Mouse (Mus musculus): ENCODE data around the gene Brd2. TPM values are rescaled to one million over a fixed set of nuclear protein-coding genes. Genes with fewer than 3 reads are reported as not detected.

Brd2 gene
- polyA plus RNA-seq, 2 experiments = 121 to 197 TPM

DNA sequence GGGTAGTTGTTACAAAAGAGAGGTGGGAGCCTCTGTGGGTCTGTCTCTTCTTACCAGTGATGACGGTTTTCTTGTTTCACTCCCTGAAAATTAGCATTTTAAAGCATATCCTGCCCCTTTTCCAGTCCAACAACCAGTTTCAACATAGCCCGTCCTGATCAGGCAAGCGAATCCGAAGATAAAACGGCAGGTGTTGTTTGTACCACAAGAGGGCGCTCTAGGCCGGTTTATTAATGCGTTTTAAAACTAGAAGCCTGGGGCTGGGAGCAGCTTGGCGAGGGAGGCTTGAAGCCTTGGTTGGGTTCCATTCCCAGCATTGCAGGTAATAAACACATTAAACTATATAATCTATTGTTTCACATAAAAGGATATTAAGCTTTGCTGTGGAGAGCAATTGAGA is 44.9 kb downstream of the Brd2 start:
- WGBS = 1% methylated on average over 9 of the region's 9 CpGs
- DNase-seq (ENCODE audit: low spot score) = peak; percentile 85
- ATAC-seq (ENCODE audit: low FRiP score, low read depth) = no peak
- H3K4me3 ChIP-seq (replicated peaks; ENCODE audit: low read length) = no peak overlapping the region
- H3K36me3 ChIP-seq (ENCODE audit: control insufficient read depth, insufficient read depth, low read length) = no peaks in the 10 kb centered on the region
- no peak for TF ChIP-seq POLR2A (IDR thresholded peaks at IDR 0.05; ENCODE audit: borderline replicate concordance, extremely low read depth, insufficient read depth, insufficient read length)
- H3K9me3 ChIP-seq (ENCODE audit: control insufficient read depth, low read length) = no peaks in the 10 kb centered on the region
- peaks cover 19% of the 10 kb centered on the region for H3K27me3 ChIP-seq (ENCODE audit: control insufficient read depth, insufficient read depth, low read length)
- no peak overlapping the region for H3K27ac ChIP-seq (replicated peaks; ENCODE audit: low read depth, low read length)
- H3K4me2 ChIP-seq (replicated peaks; ENCODE audit: low read depth, low read length, severe bottlenecking) = no peak overlapping the region
- H3K9ac ChIP-seq (ENCODE audit: low read depth, low read length, severe bottlenecking) = no peak overlapping the region
- no peaks in the 10 kb centered on the region; the same call in 1 of the 2 replicates for H3K4me1 ChIP-seq (ENCODE audit: control insufficient read depth, insufficient read depth, low read length)

- ATAC-seq (ENCODE audit: low FRiP score, low read depth) = no peak
- no peak overlapping the region for H3K9ac ChIP-seq (ENCODE audit: low read depth, low read length, severe bottlenecking)
- WGBS = 38% methylated on average over 7 of the region's 7 CpGs
- H3K36me3 ChIP-seq (ENCODE audit: control insufficient read depth, insufficient read depth, low read length) = no peaks in the 10 kb centered on the region
- peak; percentile 66 for DNase-seq (ENCODE audit: low spot score)
- no peak overlapping the region for H3K27ac ChIP-seq (replicated peaks; ENCODE audit: low read depth, low read length)
- H3K9me3 ChIP-seq (ENCODE audit: control insufficient read depth, low read length) = no peaks in the 10 kb centered on the region
- H3K4me3 ChIP-seq (replicated peaks; ENCODE audit: low read length) = no peak overlapping the region
- no peak for TF ChIP-seq POLR2A (IDR thresholded peaks at IDR 0.05; ENCODE audit: borderline replicate concordance, extremely low read depth, insufficient read depth, insufficient read length)
- H3K4me1 ChIP-seq (ENCODE audit: control insufficient read depth, insufficient read depth, low read length) = no peaks in the 10 kb centered on the region; the same call in 1 of the 2 replicates
- H3K27me3 ChIP-seq (ENCODE audit: control insufficient read depth, insufficient read depth, low read length) = peaks cover 19% of the 10 kb centered on the region
- no peak overlapping the region for H3K4me2 ChIP-seq (replicated peaks; ENCODE audit: low read depth, low read length, severe bottlenecking)
Measured at GRCm38 (mm10) chr17:34075271-34075670, 47.2 kb downstream of the Brd2 start.

GRCm38 (mm10) chr17:34072091-34072490 is 50.3 kb downstream of the Brd2 start:
- H3K27me3 ChIP-seq (ENCODE audit: control insufficient read depth, insufficient read depth, low read length) = peaks cover 15% of the 10 kb centered on the region
- no peaks in the 10 kb centered on the region for H3K9me3 ChIP-seq (ENCODE audit: control insufficient read depth, low read length)
- no peak overlapping the region for H3K4me3 ChIP-seq (replicated peaks; ENCODE audit: low read length)
- no peak overlapping the region for H3K4me2 ChIP-seq (replicated peaks; ENCODE audit: low read depth, low read length, severe bottlenecking)
- DNase-seq (ENCODE audit: low spot score) (no peak), ATAC-seq (ENCODE audit: low FRiP score, low read depth) (no peak)
- TF ChIP-seq POLR2A (IDR thresholded peaks at IDR 0.05; ENCODE audit: borderline replicate concordance, extremely low read depth, insufficient read depth, insufficient read length) = no peak
- H3K27ac ChIP-seq (replicated peaks; ENCODE audit: low read depth, low read length) = no peak overlapping the region
- no peaks in the 10 kb centered on the region for H3K36me3 ChIP-seq (ENCODE audit: control insufficient read depth, insufficient read depth, low read length)
- no peaks in the 10 kb centered on the region; the same call in 1 of the 2 replicates for H3K4me1 ChIP-seq (ENCODE audit: control insufficient read depth, insufficient read depth, low read length)
- H3K9ac ChIP-seq (ENCODE audit: low read depth, low read length, severe bottlenecking) = no peak overlapping the region
- WGBS = 72% methylated on average over 5 of the region's 5 CpGs

GRCm38 (mm10) chr17:34068864-34069263 is 53.6 kb downstream of the Brd2 start:
- DNase-seq (ENCODE audit: low spot score) = no peak
- TF ChIP-seq POLR2A (IDR thresholded peaks at IDR 0.05; ENCODE audit: borderline replicate concordance, extremely low read depth, insufficient read depth, insufficient read length) = no peak

More at GRCm38 (mm10) chr17:34068864-34069263, 53.6 kb downstream of the Brd2 start:
- Histone ChIP-seq H3K27me3 (ENCODE audit: control insufficient read depth, insufficient read depth, low read length) (no peaks in the 10 kb centered on the region), H3K4me3 (replicated peaks; ENCODE audit: low read length) (no peak overlapping the region), H3K27ac (replicated peaks; ENCODE audit: low read depth, low read length) (no peak overlapping the region), H3K4me1 (ENCODE audit: control insufficient read depth, insufficient read depth, low read length) (no peaks in the 10 kb centered on the region), H3K9ac (ENCODE audit: low read depth, low read length, severe bottlenecking) (no peak overlapping the region), H3K4me2 (replicated peaks; ENCODE audit: low read depth, low read length, severe bottlenecking) (no peak overlapping the region), H3K36me3 (ENCODE audit: control insufficient read depth, insufficient read depth, low read length) (no peaks in the 10 kb centered on the region), H3K9me3 (ENCODE audit: control insufficient read depth, low read length) (no peaks in the 10 kb centered on the region)
- ATAC-seq (ENCODE audit: low FRiP score, low read depth) = no peak
- WGBS = 52% methylated on average over 3 of the region's 3 CpGs

Other genes starting within 250 kb of the Brd2 start
Only the 30 nearest of the 32 such genes appear.
- gene Kifc1, start 232.0 kb downstream of the Brd2 start, polyA plus RNA-seq (2012; rRNA removed) = 58.8 and 60.6 TPM in 2 replicates
- gene Kifc1, start 232.0 kb downstream of the Brd2 start, polyA plus RNA-seq (2014; fragmentation: Nextera tagmentation; extraction: Ambion mirVana) = 6.2 and 6.7 TPM in 2 replicates
- 0.34 and 0.49 TPM in 2 replicates for gene Platr17, start 217.5 kb downstream of the Brd2 start, polyA plus RNA-seq (2012; rRNA removed)
- gene Platr17, start 217.5 kb downstream of the Brd2 start, polyA plus RNA-seq (2014; fragmentation: Nextera tagmentation; extraction: Ambion mirVana) = 0.32 and 0.40 TPM in 2 replicates
- 46.1 and 53.6 TPM in 2 replicates for gene Daxx, start 213.2 kb downstream of the Brd2 start, polyA plus RNA-seq (2012; rRNA removed)
- gene Daxx, start 213.2 kb downstream of the Brd2 start, polyA plus RNA-seq (2014; fragmentation: Nextera tagmentation; extraction: Ambion mirVana) = 40.5 and 44.1 TPM in 2 replicates
- 18.7 and 23.8 TPM in 2 replicates for gene Tapbp, start 206.7 kb downstream of the Brd2 start, polyA plus RNA-seq (2012; rRNA removed)
- gene Tapbp, start 206.7 kb downstream of the Brd2 start, polyA plus RNA-seq (2014; fragmentation: Nextera tagmentation; extraction: Ambion mirVana) = 28.9 and 30.5 TPM in 2 replicates
- 27.9 and 34.0 TPM in 2 replicates for gene Zbtb22, start 206.7 kb downstream of the Brd2 start, polyA plus RNA-seq (2012; rRNA removed)
- gene Zbtb22, start 206.7 kb downstream of the Brd2 start, polyA plus RNA-seq (2014; fragmentation: Nextera tagmentation; extraction: Ambion mirVana) = 10.1 and 10.8 TPM in 2 replicates
- gene Rgl2, start 193.1 kb downstream of the Brd2 start, polyA plus RNA-seq (2012; rRNA removed) = 193 and 265 TPM in 2 replicates
- gene Rgl2, start 193.1 kb downstream of the Brd2 start, polyA plus RNA-seq (2014; fragmentation: Nextera tagmentation; extraction: Ambion mirVana) = 48.7 and 51.8 TPM in 2 replicates
- gene Pfdn6, start 182.3 kb downstream of the Brd2 start, polyA plus RNA-seq (2012; rRNA removed) = 53.6 and 104 TPM in 2 replicates
- gene Pfdn6, start 182.3 kb downstream of the Brd2 start, polyA plus RNA-seq (2014; fragmentation: Nextera tagmentation; extraction: Ambion mirVana) = 135 and 142 TPM in 2 replicates
- 30.5 and 30.9 TPM in 2 replicates for gene Wdr46, start 182.0 kb downstream of the Brd2 start, polyA plus RNA-seq (2012; rRNA removed)
- gene Wdr46, start 182.0 kb downstream of the Brd2 start, polyA plus RNA-seq (2014; fragmentation: Nextera tagmentation; extraction: Ambion mirVana) = 21.6 and 25.0 TPM in 2 replicates
- 7.7 and 9.3 TPM in 2 replicates for gene B3galt4, start 171.1 kb downstream of the Brd2 start, polyA plus RNA-seq (2012; rRNA removed)
- gene B3galt4, start 171.1 kb downstream of the Brd2 start, polyA plus RNA-seq (2014; fragmentation: Nextera tagmentation; extraction: Ambion mirVana) = 4.0 and 6.6 TPM in 2 replicates
- gene Vps52, start 166.8 kb downstream of the Brd2 start, polyA plus RNA-seq (2012; rRNA removed) = 48.8 and 62.7 TPM in 2 replicates
- gene Vps52, start 166.8 kb downstream of the Brd2 start, polyA plus RNA-seq (2014; fragmentation: Nextera tagmentation; extraction: Ambion mirVana) = 38.6 and 43.4 TPM in 2 replicates
- gene Rps18, start 166.6 kb downstream of the Brd2 start, polyA plus RNA-seq (2012; rRNA removed) = 1,284 and 1,402 TPM in 2 replicates
- gene Rps18, start 166.6 kb downstream of the Brd2 start, polyA plus RNA-seq (2014; fragmentation: Nextera tagmentation; extraction: Ambion mirVana) = 2,129 and 2,245 TPM in 2 replicates
- 27.0 and 31.5 TPM in 2 replicates for gene H2-K1, start 122.3 kb downstream of the Brd2 start, polyA plus RNA-seq (2012; rRNA removed)
- 17.7 and 25.5 TPM in 2 replicates for gene H2-K1, start 122.3 kb downstream of the Brd2 start, polyA plus RNA-seq (2014; fragmentation: Nextera tagmentation; extraction: Ambion mirVana)
- gene Ring1, start 98.0 kb downstream of the Brd2 start, polyA plus RNA-seq (2012; rRNA removed) = 54.0 and 81.7 TPM in 2 replicates
- gene Ring1, start 98.0 kb downstream of the Brd2 start, polyA plus RNA-seq (2014; fragmentation: Nextera tagmentation; extraction: Ambion mirVana) = 7.0 and 8.4 TPM in 2 replicates
- gene H2-Ke6, start 94.6 kb downstream of the Brd2 start, polyA plus RNA-seq (2012; rRNA removed) = 104 and 109 TPM in 2 replicates
- gene H2-Ke6, start 94.6 kb downstream of the Brd2 start, polyA plus RNA-seq (2014; fragmentation: Nextera tagmentation; extraction: Ambion mirVana) = 46.4 and 48.1 TPM in 2 replicates
- 197 and 283 TPM in 2 replicates for gene Slc39a7, start 91.0 kb downstream of the Brd2 start, polyA plus RNA-seq (2012; rRNA removed)
- gene Slc39a7, start 91.0 kb downstream of the Brd2 start, polyA plus RNA-seq (2014; fragmentation: Nextera tagmentation; extraction: Ambion mirVana) = 132 and 133 TPM in 2 replicates
- gene Rxrb, start 90.8 kb downstream of the Brd2 start, polyA plus RNA-seq (2012; rRNA removed) = 83.2 and 98.9 TPM in 2 replicates
- gene Rxrb, start 90.8 kb downstream of the Brd2 start, polyA plus RNA-seq (2014; fragmentation: Nextera tagmentation; extraction: Ambion mirVana) = 29.2 and 33.6 TPM in 2 replicates
- gene Col11a2, start 83.2 kb downstream of the Brd2 start, polyA plus RNA-seq (2012; rRNA removed) = 201 and 242 TPM in 2 replicates
- gene Col11a2, start 83.2 kb downstream of the Brd2 start, polyA plus RNA-seq (2014; fragmentation: Nextera tagmentation; extraction: Ambion mirVana) = 71.6 and 72.1 TPM in 2 replicates
- gene H2-Oa, start 30.3 kb downstream of the Brd2 start, polyA plus RNA-seq (2012; rRNA removed) = 1.0 and 1.7 TPM in 2 replicates
- gene H2-Oa, start 30.3 kb downstream of the Brd2 start, polyA plus RNA-seq (2014; fragmentation: Nextera tagmentation; extraction: Ambion mirVana) = 0.70 and 0.85 TPM in 2 replicates
- 13.1 and 20.2 TPM in 2 replicates for gene H2-DMa, start 3.1 kb downstream of the Brd2 start, polyA plus RNA-seq (2012; rRNA removed)
- 16.8 and 19.0 TPM in 2 replicates for gene H2-DMa, start 3.1 kb downstream of the Brd2 start, polyA plus RNA-seq (2014; fragmentation: Nextera tagmentation; extraction: Ambion mirVana)
- 0.31 and 0.54 TPM in 2 replicates for gene H2-DMb2, start 20.7 kb upstream of the Brd2 start, polyA plus RNA-seq (2012; rRNA removed)
- 0.23 and 0.36 TPM in 2 replicates for gene H2-DMb2, start 20.7 kb upstream of the Brd2 start, polyA plus RNA-seq (2014; fragmentation: Nextera tagmentation; extraction: Ambion mirVana)
- 4.2 and 6.9 TPM in 2 replicates for gene H2-DMb1, start 30.4 kb upstream of the Brd2 start, polyA plus RNA-seq (2012; rRNA removed)
- gene H2-DMb1, start 30.4 kb upstream of the Brd2 start, polyA plus RNA-seq (2014; fragmentation: Nextera tagmentation; extraction: Ambion mirVana) = 2.4 and 2.7 TPM in 2 replicates
- gene Tap1, start 64.9 kb upstream of the Brd2 start, polyA plus RNA-seq (2012; rRNA removed) = 11.0 and 12.1 TPM in 2 replicates
- 11.2 and 14.2 TPM in 2 replicates for gene Tap1, start 64.9 kb upstream of the Brd2 start, polyA plus RNA-seq (2014; fragmentation: Nextera tagmentation; extraction: Ambion mirVana)
- gene Psmb9, start 65.1 kb upstream of the Brd2 start, polyA plus RNA-seq (2012; rRNA removed) = 2.2 and 3.7 TPM in 2 replicates
- gene Psmb9, start 65.1 kb upstream of the Brd2 start, polyA plus RNA-seq (2014; fragmentation: Nextera tagmentation; extraction: Ambion mirVana) = 3.4 and 3.9 TPM in 2 replicates
- 6.8 and 7.3 TPM in 2 replicates for gene Psmb8, start 75.1 kb upstream of the Brd2 start, polyA plus RNA-seq (2012; rRNA removed)
- 9.2 and 9.4 TPM in 2 replicates for gene Psmb8, start 75.1 kb upstream of the Brd2 start, polyA plus RNA-seq (2014; fragmentation: Nextera tagmentation; extraction: Ambion mirVana)
- gene Tap2, start 80.9 kb upstream of the Brd2 start, polyA plus RNA-seq (2012; rRNA removed) = 2.9 and 3.0 TPM in 2 replicates
- 2.3 and 2.4 TPM in 2 replicates for gene Tap2, start 80.9 kb upstream of the Brd2 start, polyA plus RNA-seq (2014; fragmentation: Nextera tagmentation; extraction: Ambion mirVana)
- gene H2-Ob, start 116.3 kb upstream of the Brd2 start, polyA plus RNA-seq (2012; rRNA removed) = 0.06 and 0.23 TPM in 2 replicates
- 0.11 TPM in 1 of 2 replicates, not detected in the other for gene H2-Ob, start 116.3 kb upstream of the Brd2 start, polyA plus RNA-seq (2014; fragmentation: Nextera tagmentation; extraction: Ambion mirVana)
- 4.8 and 5.6 TPM in 2 replicates for gene H2-Ab1, start 135.1 kb upstream of the Brd2 start, polyA plus RNA-seq (2012; rRNA removed)
- 7.6 and 8.0 TPM in 2 replicates for gene H2-Ab1, start 135.1 kb upstream of the Brd2 start, polyA plus RNA-seq (2014; fragmentation: Nextera tagmentation; extraction: Ambion mirVana)
- 2.0 and 2.9 TPM in 2 replicates for gene H2-Aa, start 165.2 kb upstream of the Brd2 start, polyA plus RNA-seq (2012; rRNA removed)
- gene H2-Aa, start 165.2 kb upstream of the Brd2 start, polyA plus RNA-seq (2014; fragmentation: Nextera tagmentation; extraction: Ambion mirVana) = 4.1 and 4.5 TPM in 2 replicates
- 1.6 and 2.4 TPM in 2 replicates for gene H2-Eb1, start 183.2 kb upstream of the Brd2 start, polyA plus RNA-seq (2012; rRNA removed)
- 3.4 and 4.6 TPM in 2 replicates for gene H2-Eb1, start 183.2 kb upstream of the Brd2 start, polyA plus RNA-seq (2014; fragmentation: Nextera tagmentation; extraction: Ambion mirVana)
- not detected in 2 replicates for gene H2-Eb2, start 203.0 kb upstream of the Brd2 start, polyA plus RNA-seq (2012; rRNA removed)
- not detected in 2 replicates for gene H2-Eb2, start 203.0 kb upstream of the Brd2 start, polyA plus RNA-seq (2014; fragmentation: Nextera tagmentation; extraction: Ambion mirVana)